Mouse (Mus musculus) intestine, embryonic 16.5 days (tissue): ENCODE measurements around the gene Sspn. TPM values are rescaled to one million over a fixed set of nuclear protein-coding genes. Genes with fewer than 3 reads are reported as not detected.

Source experiments
- ATAC-seq: fragments of 200-750 bp; cut with Nextera tagmentation; 2 replicates; pipeline ENCODE4 v1.8.0; 2017; ENCODE audit warnings: moderate TSS enrichment, moderate library complexity
- H3K27ac ChIP-seq: fragments of 300-500 bp; sonication (generic); 2 replicates; pipeline ENCODE4 v1.5.1; 2014; ENCODE audit warnings: mild to moderate bottlenecking, low read length
- H3K27me3 ChIP-seq: fragments of 300-500 bp; sonication (generic); replicated peaks from 2 replicates; pipeline ENCODE4 v1.6.1; 2014; ENCODE audit warnings: low read length, control low read depth, mixed read lengths; ENCODE audit not compliant: control insufficient read depth, insufficient read depth
- H3K36me3 ChIP-seq: fragments of 300-500 bp; sonication (generic); 2 replicates; pipeline ENCODE4 v1.6.1; 2014; ENCODE audit warnings: low read length, control low read depth; ENCODE audit not compliant: control insufficient read depth, insufficient read depth
- H3K4me1 ChIP-seq: fragments of 300-500 bp; sonication (generic); 2 replicates; pipeline ENCODE4 v1.6.1; 2014; ENCODE audit warnings: low read length, control low read depth, mixed read lengths; ENCODE audit not compliant: control insufficient read depth, insufficient read depth
- H3K4me2 ChIP-seq: fragments of 300-500 bp; sonication (generic); 2 replicates; pipeline ENCODE4 v1.6.1; 2014; ENCODE audit warnings: low read depth, low read length, control low read depth
- H3K4me3 ChIP-seq: fragments of 300-500 bp; sonication (generic); 2 replicates; pipeline ENCODE4 v1.5.1; 2014; ENCODE audit warnings: mild to moderate bottlenecking, low read length
- H3K9ac ChIP-seq: fragments of 300-500 bp; sonication (generic); 2 replicates; pipeline ENCODE4 v1.6.1; 2014; ENCODE audit warnings: low read depth, low read length
- H3K9me3 ChIP-seq: fragments of 300-500 bp; sonication (generic); 2 replicates; pipeline ENCODE4 v1.6.1; 2016; ENCODE audit warnings: low read length, control low read depth; ENCODE audit not compliant: control insufficient read depth
- WGBS: fragments of 180-500 bp; shearing (Covaris S2); extraction: QIAGEN DNeasy Blood & Tissue Kit; methylation state at CpG from one replicate; pipeline ENCODE4 v1.1.7; 2014; 5-methylcytosine and 5-hydroxymethylcytosine counted together
- polyA plus RNA-seq: library from polyadenylated mRNA; unstranded; fragments of >200 nt; fragmentation: Nextera tagmentation; extraction: Ambion mirVana; gene quantifications from 2 replicates; pipeline ENCODE4 v1.2.1, GENCODE M21; 2015

The Sspn gene
- polyA plus RNA-seq, 1 experiment from 2014 or later, result 6.6 TPM

DNA sequence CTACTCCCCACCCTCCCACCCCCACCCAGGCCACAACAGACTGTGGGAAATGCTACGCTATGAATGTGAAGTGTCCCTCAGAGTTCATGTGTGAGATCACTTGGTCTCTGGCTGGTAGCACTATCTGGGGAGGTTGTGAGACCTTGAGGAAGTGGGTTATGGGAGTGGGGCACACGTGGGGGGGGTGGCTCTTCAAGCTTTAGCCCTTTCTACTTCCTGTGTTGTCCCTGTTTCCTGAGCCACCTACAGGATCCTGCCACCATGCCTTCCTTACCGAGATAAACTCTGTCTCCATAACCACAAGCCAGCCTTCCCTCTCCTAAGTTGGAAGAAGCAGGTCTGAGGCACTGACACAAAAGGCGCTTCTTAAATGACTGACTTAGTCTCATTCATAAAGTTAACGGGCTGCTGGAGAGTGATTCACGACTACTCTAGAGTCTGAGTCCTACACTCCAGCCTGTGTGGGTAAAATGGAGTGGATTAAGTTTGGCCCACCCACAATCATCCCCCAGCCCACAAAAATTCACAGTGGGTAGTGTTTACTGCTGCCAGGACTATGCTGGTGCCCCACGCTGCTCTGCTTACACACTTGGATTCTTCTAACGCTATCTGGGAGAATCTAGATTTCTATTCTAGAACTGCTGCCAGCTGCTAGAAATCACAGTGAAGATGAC, 36.6 kb upstream of the Sspn start:
- Histone ChIP-seq H3K4me2 (no peak overlapping the region), H3K9me3 (no peaks in the 10 kb centered on the region), H3K27me3 (no peaks in the 10 kb centered on the region), H3K9ac (no peak overlapping the region), H3K4me3 (no peak overlapping the region), H3K36me3 (no peaks in the 10 kb centered on the region), H3K27ac (no peak overlapping the region), H3K4me1 (no peaks in the 10 kb centered on the region)
- WGBS, result 67% methylated on average over 8 of the region's 8 CpGs
- no peak for ATAC-seq

DNA sequence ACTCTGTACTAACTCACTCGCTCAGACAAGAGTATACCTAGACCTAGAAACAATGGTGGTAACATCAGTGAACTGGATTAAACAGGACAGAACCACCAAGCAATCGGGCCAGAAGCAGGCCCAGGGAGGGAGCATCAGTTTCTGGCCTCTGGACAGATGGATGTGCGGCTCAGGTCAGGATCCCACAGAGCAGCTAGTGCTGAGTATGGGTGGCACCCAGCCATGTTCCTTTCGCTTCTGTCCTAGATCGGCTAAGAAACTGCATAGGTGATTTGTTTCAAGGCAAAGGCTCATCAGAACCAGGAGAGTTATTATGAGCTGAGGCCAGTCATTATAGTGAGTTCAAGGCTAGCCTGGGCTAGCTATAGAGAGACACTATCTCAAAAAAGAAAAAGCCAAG, 27.3 kb upstream of the Sspn start:
- Histone ChIP-seq H3K9ac (no peak overlapping the region), H3K9me3 (no peaks in the 10 kb centered on the region), H3K4me3 (no peak overlapping the region), H3K27ac (no peak overlapping the region), H3K27me3 (no peaks in the 10 kb centered on the region), H3K4me2 (no peak overlapping the region), H3K4me1 (no peaks in the 10 kb centered on the region), H3K36me3 (no peaks in the 10 kb centered on the region)
- ATAC-seq, result no peak
- 93% methylated on average over 5 of the region's 5 CpGs for WGBS

DNA sequence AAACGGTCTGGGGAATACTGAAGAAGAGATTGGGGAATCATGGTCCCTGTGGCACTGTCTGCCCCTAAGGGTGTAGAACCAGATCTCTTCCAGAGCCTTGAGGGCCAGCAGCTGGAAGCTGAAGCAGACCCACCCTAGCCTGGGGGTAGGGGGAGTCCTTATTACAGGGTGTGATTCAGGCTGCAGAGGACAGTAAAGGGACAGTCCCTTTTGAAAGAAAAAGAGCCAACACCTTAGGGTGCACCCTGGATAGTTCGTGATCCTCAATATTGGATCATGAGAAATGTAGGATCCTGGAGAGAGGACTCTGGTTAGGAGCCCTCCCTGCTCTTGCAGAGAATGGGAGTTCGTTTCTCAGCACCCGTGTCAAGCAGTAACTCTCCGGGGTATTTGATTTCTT, 26.8 kb upstream of the Sspn start:
- Histone ChIP-seq H3K4me3 (no peak overlapping the region), H3K27ac (no peak overlapping the region), H3K4me1 (no peaks in the 10 kb centered on the region), H3K9ac (no peak overlapping the region), H3K36me3 (no peaks in the 10 kb centered on the region), H3K4me2 (no peak overlapping the region), H3K9me3 (no peaks in the 10 kb centered on the region), H3K27me3 (no peaks in the 10 kb centered on the region)
- no peak for ATAC-seq
- 76% methylated on average over 5 of the region's 5 CpGs for WGBS

DNA sequence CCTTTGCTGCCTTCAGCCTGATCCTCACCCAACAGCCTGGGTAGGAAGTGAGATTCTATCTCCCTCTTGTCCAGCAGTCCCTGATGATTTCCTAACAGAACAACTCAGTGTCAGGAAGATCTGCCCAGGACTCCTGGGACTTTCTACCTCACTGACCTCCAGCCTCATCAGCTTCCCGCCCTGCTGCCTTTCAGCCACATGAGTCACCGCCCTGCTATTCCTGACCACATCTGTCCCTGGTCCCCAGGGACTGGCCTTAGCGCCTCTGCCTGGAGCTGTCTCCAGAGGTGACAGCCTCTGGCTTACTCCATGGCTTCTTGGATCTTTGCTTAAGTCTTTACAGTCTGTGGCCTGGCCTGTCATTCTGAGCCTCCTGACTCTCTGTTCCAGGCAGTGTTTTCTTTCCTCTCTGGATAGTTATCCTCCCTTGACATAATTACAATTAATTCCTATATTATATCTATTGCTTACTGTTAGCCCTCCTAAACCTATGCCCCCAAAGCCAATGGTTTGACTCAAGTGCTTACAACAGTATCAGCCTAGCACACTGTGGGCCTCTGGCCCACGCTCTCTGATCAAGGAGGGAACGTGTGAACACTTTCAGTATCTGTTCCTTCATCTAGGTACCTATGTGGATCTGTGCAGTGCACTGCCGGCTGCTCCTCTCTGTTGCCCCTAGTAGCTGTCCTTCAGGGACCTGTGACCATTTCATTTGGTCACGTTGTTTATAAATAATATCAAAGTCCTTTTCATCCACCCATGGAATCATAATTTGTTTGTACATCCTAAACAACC, 25.1 kb upstream of the Sspn start:
- Histone ChIP-seq H3K4me3 (no peak overlapping the region), H3K9me3 (no peaks in the 10 kb centered on the region), H3K27ac (no peak overlapping the region), H3K36me3 (no peaks in the 10 kb centered on the region), H3K27me3 (no peaks in the 10 kb centered on the region), H3K4me1 (no peaks in the 10 kb centered on the region), H3K9ac (no peak overlapping the region), H3K4me2 (no peak overlapping the region)
- ATAC-seq, result no peak
- WGBS, result 71% methylated on average over 7 of the region's 7 CpGs

DNA sequence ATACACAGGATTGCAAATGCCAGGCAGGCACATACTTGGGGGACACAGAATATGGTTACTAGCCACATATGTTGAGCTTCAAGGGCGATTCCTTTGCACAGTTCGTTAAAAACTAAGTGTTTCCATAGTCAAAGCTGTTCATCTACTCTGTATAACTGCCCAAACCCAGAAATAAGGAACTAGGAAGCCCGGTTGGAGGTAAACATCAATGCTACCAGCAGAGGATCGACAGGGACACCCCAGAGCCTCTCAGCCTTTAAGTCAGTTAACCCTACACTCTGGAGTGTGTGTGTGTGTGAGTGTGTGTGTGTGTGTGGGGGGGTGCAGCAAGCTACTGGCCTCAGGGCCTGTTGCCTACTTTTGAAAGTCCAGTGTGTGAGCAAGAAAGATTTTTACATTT, 21.5 kb upstream of the Sspn start:
- Histone ChIP-seq H3K9ac (no peak overlapping the region), H3K27ac (no peak overlapping the region), H3K4me2 (no peak overlapping the region), H3K4me3 (no peak overlapping the region), H3K27me3 (no peaks in the 10 kb centered on the region), H3K9me3 (no peaks in the 10 kb centered on the region), H3K4me1 (no peaks in the 10 kb centered on the region), H3K36me3 (no peaks in the 10 kb centered on the region)
- no peak for ATAC-seq
- 62% methylated on average over 4 of the region's 4 CpGs for WGBS

DNA sequence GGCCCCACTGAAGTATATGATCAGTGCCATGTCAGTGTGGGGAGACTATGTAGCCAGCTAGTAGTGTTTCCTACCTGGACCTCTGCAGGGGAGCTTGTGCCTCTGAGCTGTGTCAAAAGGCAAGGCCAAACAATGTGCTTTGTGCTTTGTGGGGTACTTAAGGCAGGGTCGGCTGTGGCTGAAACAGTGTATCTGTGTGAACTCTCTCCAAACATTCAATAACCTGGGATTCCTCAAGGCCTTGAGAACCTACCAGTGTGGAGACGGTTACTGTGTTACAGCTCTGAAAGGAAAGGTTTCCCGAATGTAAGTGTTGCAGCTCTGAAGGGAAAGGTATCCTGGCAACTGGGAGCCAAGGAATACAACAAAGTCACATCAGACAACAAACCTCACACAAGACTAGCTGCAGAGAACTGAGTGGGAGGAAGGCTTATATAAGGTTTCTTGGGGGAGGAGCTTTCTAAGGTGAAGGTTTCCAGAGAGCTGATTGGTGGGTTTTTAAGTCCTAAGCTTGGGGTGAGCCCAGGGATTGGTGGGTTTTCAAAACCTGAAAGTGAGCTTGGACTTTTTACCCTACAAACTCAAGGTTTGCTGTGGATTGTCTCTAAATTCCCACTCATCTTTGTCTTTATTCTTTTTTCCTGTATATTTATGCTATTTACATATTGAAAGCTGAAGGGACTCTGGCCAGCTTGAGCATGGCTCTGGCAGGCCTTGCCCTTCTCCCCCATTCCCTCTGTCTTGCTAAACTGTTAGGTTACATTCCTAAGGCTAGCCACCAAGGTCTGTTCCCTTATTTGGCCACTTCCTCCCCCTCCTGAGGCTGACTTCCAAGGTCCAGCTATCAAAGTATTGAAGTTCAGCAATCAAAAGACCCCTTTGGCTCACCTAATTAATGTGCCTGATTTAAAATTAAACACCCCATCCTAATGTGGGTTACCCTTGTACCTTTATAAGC, 20.7 kb upstream of the Sspn start:
- no peak overlapping the region for H3K27ac ChIP-seq
- no peak overlapping the region for H3K4me2 ChIP-seq
- H3K9ac ChIP-seq, result no peak overlapping the region
- WGBS, result 66% methylated on average over 3 of the region's 3 CpGs
- no peak overlapping the region for H3K4me3 ChIP-seq
- 0 out of 2 replicates have a peak, but pooled peaks cover 2% of the 10 kb centered on the region for H3K27me3 ChIP-seq
- no peaks in the 10 kb centered on the region for H3K9me3 ChIP-seq
- no peaks in the 10 kb centered on the region for H3K4me1 ChIP-seq
- no peak for ATAC-seq
- H3K36me3 ChIP-seq, result no peaks in the 10 kb centered on the region

DNA sequence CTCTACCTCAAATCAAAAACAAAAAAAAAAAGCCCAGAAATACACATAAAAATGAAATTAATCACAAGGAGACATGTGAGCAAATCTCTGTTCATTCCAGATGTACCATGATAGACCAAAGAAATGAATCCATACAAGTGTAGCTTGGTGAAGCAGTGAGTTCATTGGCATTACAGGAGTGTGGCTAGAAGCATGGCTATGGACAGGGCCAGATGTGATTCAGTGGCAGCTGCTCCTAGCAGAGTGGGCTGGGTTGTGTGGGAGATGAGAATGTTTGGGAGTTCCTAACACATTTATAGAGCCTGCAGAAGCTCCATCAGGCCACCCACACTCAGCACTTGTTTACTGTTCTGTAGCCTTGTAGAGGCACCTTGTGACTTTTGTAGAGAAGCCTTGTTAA, 19.2 kb upstream of the Sspn start:
- Histone ChIP-seq H3K36me3 (no peaks in the 10 kb centered on the region), H3K27ac (no peak overlapping the region), H3K4me1 (no peaks in the 10 kb centered on the region), H3K4me3 (no peak overlapping the region), H3K9me3 (no peaks in the 10 kb centered on the region), H3K4me2 (no peak overlapping the region), H3K27me3 (0 out of 2 replicates have a peak, but pooled peaks cover 2% of the 10 kb centered on the region), H3K9ac (no peak overlapping the region)
- no peak for ATAC-seq

DNA sequence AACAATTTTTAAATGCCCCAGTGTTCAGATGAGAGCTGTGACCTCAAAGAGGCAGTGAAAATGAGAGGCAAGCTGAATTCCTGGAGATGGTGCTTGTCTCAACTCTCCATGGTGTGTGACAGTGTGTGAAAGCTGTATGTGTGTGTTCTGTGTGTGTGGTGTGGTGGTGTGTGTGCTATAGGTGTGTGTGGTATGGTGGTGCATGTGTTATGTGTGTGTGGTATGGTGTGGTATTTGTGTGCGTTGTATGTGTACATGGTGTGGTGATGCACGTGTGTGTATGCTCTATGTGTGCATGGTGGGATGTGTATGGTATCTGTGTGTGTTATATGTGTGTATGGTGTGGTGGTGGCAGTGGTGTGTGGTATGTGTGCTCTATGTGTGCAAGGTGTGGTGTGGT, 16.0 kb upstream of the Sspn start:
- ATAC-seq, result no peak
- Histone ChIP-seq H3K4me3 (no peak overlapping the region), H3K36me3 (no peaks in the 10 kb centered on the region), H3K9ac (no peak overlapping the region), H3K4me2 (no peak overlapping the region), H3K4me1 (no peaks in the 10 kb centered on the region), H3K9me3 (no peaks in the 10 kb centered on the region), H3K27ac (no peak overlapping the region), H3K27me3 (0 out of 2 replicates have a peak, but pooled peaks cover 2% of the 10 kb centered on the region)
- WGBS, result 95% methylated on average over 2 of the region's 2 CpGs

DNA sequence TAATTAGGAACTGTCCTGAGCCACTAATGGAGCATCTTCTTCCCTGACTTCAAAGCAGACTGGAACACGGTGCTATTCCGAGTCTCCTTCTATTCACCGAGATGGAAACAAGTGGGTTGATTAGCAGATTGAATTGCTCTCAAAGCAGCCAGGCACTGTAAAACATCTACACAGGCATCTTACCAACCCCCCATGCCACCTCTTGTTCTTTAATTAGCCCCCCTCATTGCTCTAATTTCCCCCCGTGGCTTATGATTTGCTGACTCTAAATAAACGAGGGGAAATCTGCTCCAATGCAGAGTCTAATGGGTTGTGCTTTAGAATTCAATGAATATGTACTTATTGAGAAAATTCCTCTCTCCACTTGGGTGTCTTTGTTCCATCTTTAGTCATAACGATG, 15.0 kb upstream of the Sspn start:
- Histone ChIP-seq H3K4me1 (no peaks in the 10 kb centered on the region), H3K36me3 (no peaks in the 10 kb centered on the region), H3K9ac (no peak overlapping the region), H3K9me3 (no peaks in the 10 kb centered on the region), H3K27me3 (0 out of 2 replicates have a peak, but pooled peaks cover 2% of the 10 kb centered on the region), H3K27ac (no peak overlapping the region), H3K4me2 (no peak overlapping the region), H3K4me3 (no peak overlapping the region)
- 59% methylated on average over 6 of the region's 6 CpGs for WGBS
- ATAC-seq, result no peak
